Mouse (Mus musculus): ENCODE results near the gene Fam32a. TPM values are rescaled to one million over a fixed set of nuclear protein-coding genes. Genes with fewer than 3 reads are reported as not detected.
A peak's percentile ranks its signal among the peaks of the same experiment; 100 is the strongest.

The Fam32a gene
- polyA plus RNA-seq (2015; fragmentation: Nextera tagmentation; extraction: Ambion mirVana), result 70.9 and 72.8 TPM in 2 replicates

- Histone ChIP-seq H3K27me3 (replicated peaks) (no peaks in the 10 kb centered on the region), H3K4me3 (replicated peaks) (peak within 1 kb of the TSS; percentile 74), H3K27ac (peak within 1 kb of the TSS; percentile 79), H3K9ac (peak within 1 kb of the TSS; percentile 73), H3K4me1 (replicated peaks) (peaks cover 11% of the 10 kb centered on the region; the same call in 1 of the 2 replicates), H3K4me2 (replicated peaks) (peak within 1 kb of the TSS; percentile 70), H3K36me3 (peaks cover 29% of the 10 kb centered on the region), H3K9me3 (no peaks in the 10 kb centered on the region)
- 11% methylated on average over 39 of the region's 39 CpGs for WGBS
- peak; percentile 99 for ATAC-seq
Observed at GRCm38 (mm10) chr8:72219541-72220363, at the start of gene Fam32a. Gene Fam32a (plus strand): TSS chr8:72219730.

DNA sequence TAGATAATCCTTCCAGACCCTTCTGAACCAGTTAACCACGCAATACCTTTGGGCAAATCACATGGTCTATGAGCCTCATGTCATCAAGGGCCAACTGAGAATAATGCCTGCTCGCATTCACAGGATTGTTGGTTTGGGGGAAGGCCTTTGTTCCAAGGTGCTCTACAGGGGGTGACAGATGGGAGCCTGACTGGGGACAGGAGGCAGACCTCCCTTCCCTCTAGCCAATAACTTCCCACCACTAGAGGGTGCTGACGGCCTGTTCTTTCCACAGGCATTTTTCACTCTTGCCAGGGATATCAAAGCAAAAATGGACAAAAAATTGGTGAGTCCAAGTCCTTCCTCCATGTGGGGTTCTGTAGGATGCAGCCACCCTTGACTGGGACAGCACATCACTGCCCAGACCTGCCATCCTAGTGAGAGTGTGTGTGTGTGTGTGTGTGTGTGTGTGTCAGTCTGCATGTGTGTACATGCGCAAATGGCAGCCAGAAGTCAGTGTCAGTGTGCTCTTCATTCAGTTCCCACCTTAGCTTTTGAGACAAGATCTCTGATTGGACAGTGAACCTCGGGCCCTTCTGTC is 42.1 kb upstream of the Fam32a start:
- ATAC-seq, result peak; percentile 57

GRCm38 (mm10) chr8:72183554-72184202 is 35.9 kb upstream of the Fam32a start:
- Histone ChIP-seq H3K9ac (no peak overlapping the region), H3K27me3 (replicated peaks) (no peaks in the 10 kb centered on the region), H3K4me2 (replicated peaks) (no peak overlapping the region), H3K4me3 (replicated peaks) (no peak overlapping the region), H3K9me3 (no peaks in the 10 kb centered on the region), H3K27ac (no peak overlapping the region), H3K36me3 (peaks cover 11% of the 10 kb centered on the region), H3K4me1 (replicated peaks) (no peaks in the 10 kb centered on the region)
- 0 out of 2 replicates have a peak, but pooled peaks have one; percentile 49 for ATAC-seq
- 77% methylated on average over 2 of the region's 2 CpGs for WGBS

More for the DNA sequence above, 42.1 kb upstream of the Fam32a start:
- Histone ChIP-seq H3K27me3 (replicated peaks) (no peaks in the 10 kb centered on the region), H3K9ac (no peak overlapping the region), H3K4me2 (replicated peaks) (no peak overlapping the region), H3K4me3 (replicated peaks) (no peak overlapping the region), H3K9me3 (no peaks in the 10 kb centered on the region), H3K27ac (no peak overlapping the region), H3K4me1 (replicated peaks) (no peaks in the 10 kb centered on the region), H3K36me3 (peaks cover 54% of the 10 kb centered on the region)
- 69% methylated on average over 5 of the region's 5 CpGs for WGBS

GRCm38 (mm10) chr8:72187793-72188331 is 31.7 kb upstream of the Fam32a start:
- 89% methylated on average over 2 of the region's 2 CpGs for WGBS
- no peak overlapping the region for H3K4me2 ChIP-seq (replicated peaks)
- H3K9ac ChIP-seq, result no peak overlapping the region
- no peaks in the 10 kb centered on the region for H3K4me1 ChIP-seq (replicated peaks)
- H3K27ac ChIP-seq, result no peak overlapping the region
- ATAC-seq, result no peak
- no peaks in the 10 kb centered on the region for H3K9me3 ChIP-seq
- no peaks in the 10 kb centered on the region for H3K36me3 ChIP-seq
- H3K27me3 ChIP-seq (replicated peaks), result no peaks in the 10 kb centered on the region
- H3K4me3 ChIP-seq (replicated peaks), result no peak overlapping the region

GRCm38 (mm10) chr8:72189417-72190214 is 29.9 kb upstream of the Fam32a start, which contains the start of gene Hsh2d:
Gene Hsh2d (plus strand): TSS chr8:72189638.
- H3K9ac ChIP-seq, result no peak within 1 kb of the TSS
- ATAC-seq, result peak; percentile 83
- peak within 1 kb of the TSS; percentile 37 for H3K4me2 ChIP-seq (replicated peaks)
- H3K4me1 ChIP-seq (replicated peaks), result no peaks in the 10 kb centered on the region
- H3K4me3 ChIP-seq (replicated peaks), result peak within 1 kb of the TSS; percentile 14; the same call in 1 of the 2 replicates
- 56% methylated on average over 12 of the region's 12 CpGs for WGBS
- no peaks in the 10 kb centered on the region for H3K9me3 ChIP-seq
- H3K27me3 ChIP-seq (replicated peaks), result no peaks in the 10 kb centered on the region
- peak within 1 kb of the TSS; percentile 66 for H3K27ac ChIP-seq
- H3K36me3 ChIP-seq, result no peaks in the 10 kb centered on the region

DNA sequence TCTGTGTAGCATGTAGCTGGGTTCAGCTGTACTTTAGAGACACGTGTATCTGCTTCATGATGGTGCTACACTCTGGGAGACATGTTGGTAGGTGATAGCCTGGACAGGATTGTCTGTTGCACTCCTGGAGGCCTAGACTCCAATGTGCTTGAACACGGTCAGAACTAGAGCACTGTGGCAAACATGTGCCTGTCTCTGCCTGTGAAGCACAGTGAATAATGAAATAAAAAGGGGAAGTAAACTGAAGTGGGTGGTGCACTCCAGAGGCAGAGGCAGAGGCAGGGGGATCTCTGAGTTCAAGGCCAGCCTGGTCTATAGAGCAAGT is 29.4 kb upstream of the Fam32a start:
- no peak overlapping the region for H3K9ac ChIP-seq

GRCm38 (mm10) chr8:72192065-72192464 is 27.5 kb upstream of the Fam32a start:
- H3K36me3 ChIP-seq, result no peaks in the 10 kb centered on the region
- H3K4me3 ChIP-seq (replicated peaks), result no peak overlapping the region
- no peak overlapping the region for H3K9ac ChIP-seq
- no peak overlapping the region for H3K27ac ChIP-seq
- H3K4me1 ChIP-seq (replicated peaks), result no peaks in the 10 kb centered on the region
- ATAC-seq, result no peak
- H3K9me3 ChIP-seq, result no peaks in the 10 kb centered on the region
- no peaks in the 10 kb centered on the region for H3K27me3 ChIP-seq (replicated peaks)
- no peak overlapping the region for H3K4me2 ChIP-seq (replicated peaks)

More for the DNA sequence above, 29.4 kb upstream of the Fam32a start:
- Histone ChIP-seq H3K36me3 (no peaks in the 10 kb centered on the region), H3K27me3 (replicated peaks) (no peaks in the 10 kb centered on the region), H3K27ac (peak overlapping the region; percentile 66; the same call in 1 of the 2 replicates), H3K4me3 (replicated peaks) (0 out of 2 replicates have a peak overlapping the region, but pooled peaks have one; percentile 14), H3K4me1 (replicated peaks) (no peaks in the 10 kb centered on the region), H3K4me2 (replicated peaks) (peak overlapping the region; percentile 37), H3K9me3 (no peaks in the 10 kb centered on the region)
- no peak for ATAC-seq
- 71% methylated on average over 2 of the region's 2 CpGs for WGBS

- Histone ChIP-seq H3K4me1 (replicated peaks) (no peaks in the 10 kb centered on the region), H3K27ac (no peak overlapping the region), H3K4me2 (replicated peaks) (no peak overlapping the region), H3K4me3 (replicated peaks) (no peak overlapping the region), H3K27me3 (replicated peaks) (no peaks in the 10 kb centered on the region), H3K9me3 (0 out of 2 replicates have a peak, but pooled peaks cover 8% of the 10 kb centered on the region), H3K36me3 (no peaks in the 10 kb centered on the region), H3K9ac (no peak overlapping the region)
- WGBS, result 68% methylated on average over 8 of the region's 8 CpGs
- no peak for ATAC-seq
Observed at GRCm38 (mm10) chr8:72197997-72198396, 21.5 kb upstream of the Fam32a start.

DNA sequence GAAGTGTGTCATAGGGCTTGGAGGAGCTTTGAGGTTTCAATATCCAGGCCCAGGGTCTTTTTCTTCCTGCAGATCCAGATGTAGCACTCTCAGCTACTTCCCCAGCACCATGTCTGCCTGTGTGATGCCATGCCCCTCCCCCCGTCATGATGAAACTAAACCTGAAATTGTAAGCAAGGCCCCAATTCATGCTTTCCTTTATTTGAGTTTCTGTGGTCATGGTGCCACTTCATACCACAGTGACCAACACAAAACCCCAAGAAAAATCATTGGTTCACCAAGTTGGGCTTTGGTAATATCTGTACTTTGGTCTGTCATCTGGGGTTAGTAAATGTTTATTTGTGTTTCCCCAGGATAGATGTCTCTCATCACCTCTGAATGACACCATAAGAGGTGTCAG is 10.9 kb upstream of the Fam32a start:
- no peaks in the 10 kb centered on the region for H3K36me3 ChIP-seq
- 0 out of 2 replicates have a peak, but pooled peaks cover 2% of the 10 kb centered on the region for H3K27me3 ChIP-seq (replicated peaks)
- no peaks in the 10 kb centered on the region for H3K9me3 ChIP-seq
- no peak overlapping the region for H3K4me2 ChIP-seq (replicated peaks)
- H3K4me1 ChIP-seq (replicated peaks), result no peaks in the 10 kb centered on the region
- no peak overlapping the region for H3K27ac ChIP-seq
- no peak overlapping the region for H3K9ac ChIP-seq
- no peak for ATAC-seq
- H3K4me3 ChIP-seq (replicated peaks), result no peak overlapping the region
- 72% methylated on average over 1 of the region's 1 CpGs for WGBS

GRCm38 (mm10) chr8:72210222-72210621 is 9.3 kb upstream of the Fam32a start:
- H3K27ac ChIP-seq, result no peak overlapping the region
- no peak overlapping the region for H3K9ac ChIP-seq
- no peaks in the 10 kb centered on the region for H3K36me3 ChIP-seq
- no peak overlapping the region for H3K4me3 ChIP-seq (replicated peaks)
- H3K4me2 ChIP-seq (replicated peaks), result no peak overlapping the region
- 0 out of 2 replicates have a peak, but pooled peaks cover 2% of the 10 kb centered on the region for H3K27me3 ChIP-seq (replicated peaks)
- 53% methylated on average over 4 of the region's 4 CpGs for WGBS
- peak; percentile 79 for ATAC-seq
- H3K9me3 ChIP-seq, result no peaks in the 10 kb centered on the region
- H3K4me1 ChIP-seq (replicated peaks), result no peaks in the 10 kb centered on the region

DNA sequence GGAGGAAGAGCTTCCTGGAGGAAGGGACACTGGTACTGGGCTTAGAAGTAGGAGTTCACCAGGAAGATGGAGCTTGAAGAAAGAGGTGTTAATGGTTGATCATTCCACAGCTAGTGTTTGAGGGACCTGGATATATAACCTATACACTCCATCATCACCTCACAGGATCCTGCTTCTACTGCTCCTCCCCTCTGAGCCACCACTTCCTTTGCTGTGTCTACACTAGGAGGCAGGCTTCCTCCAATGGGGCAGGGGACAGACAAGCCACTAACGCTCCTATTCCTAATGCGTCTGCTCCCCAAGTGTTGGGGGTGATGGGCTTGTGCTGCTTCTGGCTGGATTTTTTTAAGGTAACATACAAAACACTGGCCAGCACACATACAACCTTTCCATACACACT is 8.8 kb upstream of the Fam32a start:
- H3K36me3 ChIP-seq, result no peaks in the 10 kb centered on the region
- no peak overlapping the region for H3K27ac ChIP-seq
- no peak overlapping the region for H3K4me2 ChIP-seq (replicated peaks)
- H3K27me3 ChIP-seq (replicated peaks), result 0 out of 2 replicates have a peak, but pooled peaks cover 2% of the 10 kb centered on the region
- H3K9me3 ChIP-seq, result no peaks in the 10 kb centered on the region
- no peak overlapping the region for H3K9ac ChIP-seq
- ATAC-seq, result peak; percentile 27; the same call in 1 of the 2 replicates
- no peak overlapping the region for H3K4me3 ChIP-seq (replicated peaks)
- no peaks in the 10 kb centered on the region for H3K4me1 ChIP-seq (replicated peaks)
- WGBS, result 67% methylated on average over 2 of the region's 2 CpGs

Data from intestine, embryonic 15.5 days (tissue).